Mouse (Mus musculus): ENCODE measurements around the gene St8sia1. TPM values are rescaled to one million over a fixed set of nuclear protein-coding genes. Genes with fewer than 3 reads are reported as not detected.

St8sia1 gene
- total and polyA plus RNA-seq, 3 experiments, result 0.01 TPM; not detected in 2

DNA sequence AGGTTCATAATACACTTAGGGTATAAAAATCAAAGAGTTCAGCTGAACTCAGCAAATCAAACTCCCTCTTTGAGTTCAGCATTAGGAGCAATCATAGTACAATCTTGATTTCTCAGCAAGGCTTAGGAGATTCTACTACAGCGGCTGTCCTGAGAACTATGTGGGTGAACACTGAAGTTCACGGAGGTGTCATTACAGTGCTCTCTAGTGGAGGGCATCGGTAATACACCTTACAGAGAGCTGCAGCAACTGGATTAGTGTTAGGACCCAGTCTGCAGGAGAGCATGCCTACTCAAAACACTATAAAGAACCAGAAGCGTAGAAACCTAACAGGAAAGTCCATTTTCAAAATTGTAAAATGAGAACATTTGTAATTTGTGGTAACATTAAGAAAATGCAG is 178.9 kb downstream of the St8sia1 start:
- DNase-seq (ENCODE audit: low read depth, low spot score), result peak; percentile 81
- H3K27ac ChIP-seq (ENCODE audit: control insufficient read depth, low read depth, low read length), result no peak overlapping the region

DNA sequence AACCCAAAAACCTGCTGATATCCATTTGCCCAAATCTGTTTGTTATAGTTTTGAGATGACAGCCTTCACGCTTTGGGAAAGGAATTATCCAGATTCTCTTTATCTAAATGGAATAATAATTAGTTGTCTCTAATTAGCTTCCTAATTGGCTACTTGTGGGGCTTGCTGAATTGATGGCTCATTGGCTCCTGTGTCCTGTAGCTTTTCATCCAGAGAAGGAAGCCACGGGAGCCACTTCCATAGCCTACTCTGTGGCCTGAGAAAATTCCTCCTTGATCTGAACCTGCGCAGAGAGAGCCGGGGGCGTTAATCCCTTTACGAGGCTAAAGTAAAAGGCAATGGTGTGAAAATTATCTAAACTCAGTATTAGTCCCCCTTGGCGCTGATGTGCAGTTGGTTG is 183.0 kb downstream of the St8sia1 start:
- no peaks in the 10 kb centered on the region for H3K27me3 ChIP-seq (ENCODE audit: control insufficient read depth in 1 of 2, insufficient read depth in 2 of 2, low read length in 2 of 2)
- H3K9ac ChIP-seq (ENCODE audit: control insufficient read depth, low read depth, low read length, poor library complexity, severe bottlenecking), result no peak overlapping the region
- TF ChIP-seq USF1 (IDR thresholded peaks at IDR 0.05; ENCODE audit: low read depth, low read length) (no peak), GABPA (IDR thresholded peaks at IDR 0.05; ENCODE audit: low read depth, low read length) (no peak), ZKSCAN1 (IDR thresholded peaks at IDR 0.05; ENCODE audit: low read depth, low read length) (no peak), MXI1 (IDR thresholded peaks at IDR 0.05; ENCODE audit: low read depth, low read length) (no peak), RCOR1 (IDR thresholded peaks at IDR 0.05; ENCODE audit: low read depth, low read length) (no peak), USF2 (IDR thresholded peaks at IDR 0.05; ENCODE audit: borderline replicate concordance in 1 of 2, insufficient read depth in 1 of 2, low read depth in 1 of 2, low read length in 2 of 2) (no peak), MYC (IDR thresholded peaks at IDR 0.05; ENCODE audit: low read depth, low read length) (no peak), MAZ (IDR thresholded peaks at IDR 0.05; ENCODE audit: low read depth, low read length) (no peak), BHLHE40 (IDR thresholded peaks at IDR 0.05; ENCODE audit: borderline replicate concordance, low read depth, low read length) (no peak), MAFK (IDR thresholded peaks at IDR 0.05; ENCODE audit: borderline replicate concordance, low read depth, low read length) (no peak), TAL1 (IDR thresholded peaks at IDR 0.05; ENCODE audit: low read length) (no peak), ZC3H11A (IDR thresholded peaks at IDR 0.05; ENCODE audit: low read depth, low read length) (no peak), ETS1 (IDR thresholded peaks at IDR 0.05; ENCODE audit: low read depth, low read length) (no peak), NRF1 (IDR thresholded peaks at IDR 0.05; ENCODE audit: insufficient read depth, low read depth, low read length, poor library complexity, severe bottlenecking) (no peak), ZNF384 (IDR thresholded peaks at IDR 0.05; ENCODE audit: low read depth, low read length) (no peak), HCFC1 (IDR thresholded peaks at IDR 0.05; ENCODE audit: low read depth, low read length) (no peak), POLR2AphosphoS2 (IDR thresholded peaks at IDR 0.05; ENCODE audit: low read length) (no peak), MEF2A (IDR thresholded peaks at IDR 0.05; ENCODE audit: extremely low read depth, insufficient replicate concordance, low read depth, low read length, poor library complexity, severe bottlenecking) (no peak), TCF12 (IDR thresholded peaks at IDR 0.05; ENCODE audit: low read depth, low read length) (no peak)
- H3K9me3 ChIP-seq (replicated peaks; ENCODE audit: insufficient read depth, low read length), result no peaks in the 10 kb centered on the region
- H3K36me3 ChIP-seq (ENCODE audit: control insufficient read depth in 1 of 2, insufficient read depth in 2 of 2, low read length in 2 of 2), result peaks cover 0 to 16% of the 10 kb centered on the region in 2 experiments; a peak in 2 of 4 replicates
- DNase-seq (ENCODE audit: low read depth, low spot score), result no peak
- no peaks in the 10 kb centered on the region for H3K79me2 ChIP-seq (ENCODE audit: control insufficient read depth, insufficient read depth, low read length, poor library complexity)
- peaks cover 5 to 20% of the 10 kb centered on the region in 2 experiments for H3K4me1 ChIP-seq (ENCODE audit: control insufficient read depth in 1 of 2, insufficient read depth in 2 of 2, low read length in 2 of 2)
- H3K4me3 ChIP-seq (ENCODE audit: control insufficient read depth in 1 of 2, insufficient read depth in 1 of 2, low read depth in 2 of 2, low read length in 2 of 2), result no peak overlapping the region
- no peak overlapping the region for H3K27ac ChIP-seq (ENCODE audit: control insufficient read depth, low read depth, low read length)

More for the DNA sequence above, 178.9 kb downstream of the St8sia1 start:
- no peaks in the 10 kb centered on the region for H3K9me3 ChIP-seq (replicated peaks; ENCODE audit: insufficient read depth, low read length)
- peaks cover 0 to 8% of the 10 kb centered on the region in 2 experiments; a peak in 2 of 4 replicates for H3K4me1 ChIP-seq (ENCODE audit: control insufficient read depth in 1 of 2, insufficient read depth in 2 of 2, low read length in 2 of 2)
- no peak for TF ChIP-seq TBP (IDR thresholded peaks at IDR 0.05; ENCODE audit: low read depth, low read length)
- TF ChIP-seq ZNF384 (IDR thresholded peaks at IDR 0.05; ENCODE audit: low read depth, low read length), result no peak
- no peak for TF ChIP-seq RCOR1 (IDR thresholded peaks at IDR 0.05; ENCODE audit: low read depth, low read length)
- TF ChIP-seq RAD21 (IDR thresholded peaks at IDR 0.05; ENCODE audit: low read depth, low read length), result peak; percentile 81
- no peak for TF ChIP-seq GABPA (IDR thresholded peaks at IDR 0.05; ENCODE audit: low read depth, low read length)
- no peak for TF ChIP-seq HCFC1 (IDR thresholded peaks at IDR 0.05; ENCODE audit: low read depth, low read length)
- no peak for TF ChIP-seq POLR2AphosphoS5 (IDR thresholded peaks at IDR 0.05; ENCODE audit: borderline replicate concordance, low read depth, low read length)
- no peak for TF ChIP-seq ZKSCAN1 (IDR thresholded peaks at IDR 0.05; ENCODE audit: low read depth, low read length)
- no peak for TF ChIP-seq E2F4 (IDR thresholded peaks at IDR 0.05; ENCODE audit: borderline replicate concordance, low read depth, low read length)
- TF ChIP-seq ZC3H11A (IDR thresholded peaks at IDR 0.05; ENCODE audit: low read depth, low read length), result peak; percentile 63
- peak; percentile 63 to 89 (median 85) for TF ChIP-seq CTCF (IDR thresholded peaks at IDR 0.05 in 2 of 3, conservative IDR thresholded peaks at IDR 0.05 in 1 of 3; ENCODE audit: control insufficient read depth in 1 of 3, insufficient read depth in 1 of 3, low read depth in 2 of 3, low read length in 3 of 3, poor library complexity in 1 of 3, severe bottlenecking in 1 of 3)
- peak; percentile 76 for TF ChIP-seq SMC3 (IDR thresholded peaks at IDR 0.05; ENCODE audit: low read depth, low read length)
- no peak overlapping the region for H3K9ac ChIP-seq (ENCODE audit: control insufficient read depth, low read depth, low read length, poor library complexity, severe bottlenecking)
- H3K79me2 ChIP-seq (ENCODE audit: control insufficient read depth, insufficient read depth, low read length, poor library complexity), result no peaks in the 10 kb centered on the region
- peaks cover 0 to 2% of the 10 kb centered on the region in 2 experiments; a peak in 1 of 4 replicates for H3K36me3 ChIP-seq (ENCODE audit: control insufficient read depth in 1 of 2, insufficient read depth in 2 of 2, low read length in 2 of 2)
- H3K4me3 ChIP-seq (ENCODE audit: control insufficient read depth in 1 of 2, insufficient read depth in 1 of 2, low read depth in 2 of 2, low read length in 2 of 2), result no peak overlapping the region
- H3K27me3 ChIP-seq (ENCODE audit: control insufficient read depth in 1 of 2, insufficient read depth in 2 of 2, low read length in 2 of 2), result no peaks in the 10 kb centered on the region
